Mouse (Mus musculus): ENCODE data around the gene Gpx7. TPM values are rescaled to one million over a fixed set of nuclear protein-coding genes. Genes with fewer than 3 reads are reported as not detected.
"Not testable (repeated sequence)": the region's sequence is repeated elsewhere in the genome, so short reads cannot be mapped to it uniquely, and the experiment has no call there.

Gpx7 gene
- polyA plus RNA-seq, 1 experiment, result 2.7 TPM

DNA sequence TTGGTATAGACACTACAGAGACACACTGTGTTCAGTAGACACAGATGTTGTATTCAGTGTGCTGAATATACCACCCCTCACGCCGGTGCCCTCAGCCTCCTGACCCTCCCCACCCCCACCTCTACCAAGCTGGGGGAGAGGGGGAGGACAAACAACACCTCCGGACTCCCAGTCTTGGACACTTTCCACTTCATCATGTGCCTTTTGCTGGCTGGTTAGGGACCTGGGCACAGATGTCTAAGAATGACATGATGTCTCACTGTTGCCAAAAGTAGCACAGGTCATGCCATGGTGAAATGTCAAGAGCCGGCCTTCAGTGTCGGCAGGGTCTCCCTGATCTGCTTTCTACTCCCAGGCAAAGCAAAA lies 42.7 kb downstream of the Gpx7 start:
- TF ChIP-seq POLR2A (IDR thresholded peaks at IDR 0.05; ENCODE audit: low read depth, low read length), result no peak
- no peak for TF ChIP-seq CTCF (IDR thresholded peaks at IDR 0.05; ENCODE audit: extremely low read depth, insufficient read depth, insufficient read length, insufficient replicate concordance)
- H3K27ac ChIP-seq (ENCODE audit: insufficient read depth, low read length), result no peak overlapping the region
- 89% methylated on average over 5 of the region's 5 CpGs for WGBS

DNA sequence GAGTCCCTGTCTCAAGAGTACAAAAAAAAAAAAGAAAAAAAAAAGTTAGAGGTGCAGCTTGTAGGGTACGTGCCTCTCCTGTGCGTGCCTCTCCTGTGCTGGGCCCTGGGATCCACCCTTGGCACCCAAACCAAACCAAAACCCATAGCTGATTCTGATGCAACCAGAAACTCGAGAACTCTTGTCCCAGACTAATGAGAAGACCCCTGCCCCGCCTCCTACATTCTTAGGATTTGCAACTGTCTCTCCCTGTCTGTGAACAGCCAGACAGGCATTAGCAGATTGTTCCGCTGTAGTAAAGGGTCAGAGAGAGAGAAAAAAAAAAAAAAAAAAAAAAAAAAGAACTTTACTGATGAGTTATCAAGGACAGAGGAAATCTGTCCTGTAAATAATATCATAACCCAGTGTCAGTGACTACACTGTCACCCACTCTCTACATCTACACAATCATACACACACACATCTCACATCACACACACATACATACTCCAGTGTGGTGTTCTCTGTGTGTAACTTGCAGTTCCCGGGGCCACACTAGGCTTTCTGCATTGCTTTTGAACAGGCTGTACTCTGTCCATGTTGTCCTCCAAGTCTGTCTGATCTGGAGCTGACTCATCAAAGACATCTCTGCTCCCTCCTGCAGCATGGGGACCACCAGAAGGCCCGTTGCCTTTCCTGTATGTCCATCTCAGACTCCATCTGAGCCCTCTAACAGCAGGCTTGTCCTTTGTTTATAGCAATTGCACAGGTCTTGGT lies 43.2 kb downstream of the Gpx7 start:
- no peak for TF ChIP-seq POLR2A (IDR thresholded peaks at IDR 0.05; ENCODE audit: low read depth, low read length)
- TF ChIP-seq CTCF (IDR thresholded peaks at IDR 0.05; ENCODE audit: extremely low read depth, insufficient read depth, insufficient read length, insufficient replicate concordance), result no peak
- 83% methylated on average over 7 of the region's 7 CpGs for WGBS
- 0 out of 2 replicates have a peak, but pooled peaks cover 2% of the 10 kb centered on the region for H3K4me1 ChIP-seq (ENCODE audit: control insufficient read depth, insufficient read depth, insufficient read length)
- DNase-seq (ENCODE audit: low read depth in 1 of 2, low spot score in 2 of 2), result no peak
- no peak overlapping the region for H3K4me3 ChIP-seq (ENCODE audit: extremely low read depth, insufficient read depth, insufficient read length)
- no peak overlapping the region for H3K27ac ChIP-seq (ENCODE audit: insufficient read depth, low read length)
- H3K27me3 ChIP-seq (ENCODE audit: control insufficient read depth, insufficient read depth, low read length), result no peaks in the 10 kb centered on the region
- no peaks in the 10 kb centered on the region for H3K36me3 ChIP-seq (ENCODE audit: control insufficient read depth, insufficient read depth, low read length)

More for the DNA sequence above, 42.7 kb downstream of the Gpx7 start:
- Histone ChIP-seq H3K4me1 (ENCODE audit: control insufficient read depth, insufficient read depth, insufficient read length) (0 out of 2 replicates have a peak, but pooled peaks cover 2% of the 10 kb centered on the region), H3K36me3 (ENCODE audit: control insufficient read depth, insufficient read depth, low read length) (no peaks in the 10 kb centered on the region), H3K27me3 (ENCODE audit: control insufficient read depth, insufficient read depth, low read length) (no peaks in the 10 kb centered on the region), H3K4me3 (ENCODE audit: extremely low read depth, insufficient read depth, insufficient read length) (no peak overlapping the region)
- DNase-seq (ENCODE audit: low read depth in 1 of 2, low spot score in 2 of 2), result no peak

DNA sequence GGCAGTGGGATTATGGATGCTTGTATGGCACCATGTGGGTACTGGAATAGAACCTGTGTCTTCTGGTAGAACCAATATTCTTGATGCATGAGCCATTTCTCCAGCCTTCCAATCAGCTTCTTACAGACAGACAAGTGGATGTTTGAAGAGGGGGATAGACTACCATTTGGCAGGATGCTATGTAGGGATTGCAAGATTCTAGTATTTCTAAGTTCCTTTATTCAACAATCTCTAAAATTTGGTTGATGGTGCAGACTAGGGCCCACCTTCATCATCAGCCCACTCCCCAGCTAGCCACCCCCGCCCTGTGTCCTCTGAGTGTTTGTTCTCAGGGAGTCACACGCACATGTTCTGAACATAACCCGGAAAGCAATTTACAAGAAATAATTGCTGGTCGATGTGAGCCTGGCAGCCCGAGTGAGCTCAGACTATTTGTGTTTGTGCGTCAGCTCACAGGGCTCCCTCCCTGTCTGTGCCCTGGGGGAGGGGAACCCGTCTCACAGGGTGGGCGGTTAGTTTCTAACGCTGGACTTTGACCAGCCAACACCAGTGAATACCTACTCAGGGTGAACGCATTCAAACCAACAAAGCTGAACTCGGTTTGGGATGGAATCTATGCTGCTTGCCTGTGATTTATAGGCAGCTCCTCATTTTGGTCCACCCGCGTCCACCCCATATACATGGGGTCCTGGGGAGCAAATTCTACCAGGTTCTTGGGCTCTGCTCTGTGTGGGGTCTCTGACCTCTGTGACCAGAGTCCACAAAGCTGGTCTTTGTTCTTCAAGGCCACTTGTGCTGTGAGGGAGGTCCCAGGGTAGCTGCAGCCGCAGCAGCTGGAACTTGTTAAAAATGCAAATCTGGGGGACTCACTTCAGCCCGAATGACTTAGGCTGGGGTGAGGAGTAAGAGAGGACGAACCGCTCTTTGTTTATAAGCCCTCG lies 44.2 kb downstream of the Gpx7 start:
- no peaks in the 10 kb centered on the region for H3K27me3 ChIP-seq (ENCODE audit: control insufficient read depth, insufficient read depth, low read length)
- H3K4me1 ChIP-seq (ENCODE audit: control insufficient read depth, insufficient read depth, insufficient read length), result 0 out of 2 replicates have a peak, but pooled peaks cover 2% of the 10 kb centered on the region
- no peak for TF ChIP-seq POLR2A (IDR thresholded peaks at IDR 0.05; ENCODE audit: low read depth, low read length)
- TF ChIP-seq CTCF (IDR thresholded peaks at IDR 0.05; ENCODE audit: extremely low read depth, insufficient read depth, insufficient read length, insufficient replicate concordance), result no peak
- H3K4me3 ChIP-seq (ENCODE audit: extremely low read depth, insufficient read depth, insufficient read length), result no peak overlapping the region
- 73% methylated on average over 18 of the region's 18 CpGs for WGBS
- no peak overlapping the region for H3K27ac ChIP-seq (ENCODE audit: insufficient read depth, low read length)
- DNase-seq (ENCODE audit: low read depth in 1 of 2, low spot score in 2 of 2), result no peak
- H3K36me3 ChIP-seq (ENCODE audit: control insufficient read depth, insufficient read depth, low read length), result no peaks in the 10 kb centered on the region

DNA sequence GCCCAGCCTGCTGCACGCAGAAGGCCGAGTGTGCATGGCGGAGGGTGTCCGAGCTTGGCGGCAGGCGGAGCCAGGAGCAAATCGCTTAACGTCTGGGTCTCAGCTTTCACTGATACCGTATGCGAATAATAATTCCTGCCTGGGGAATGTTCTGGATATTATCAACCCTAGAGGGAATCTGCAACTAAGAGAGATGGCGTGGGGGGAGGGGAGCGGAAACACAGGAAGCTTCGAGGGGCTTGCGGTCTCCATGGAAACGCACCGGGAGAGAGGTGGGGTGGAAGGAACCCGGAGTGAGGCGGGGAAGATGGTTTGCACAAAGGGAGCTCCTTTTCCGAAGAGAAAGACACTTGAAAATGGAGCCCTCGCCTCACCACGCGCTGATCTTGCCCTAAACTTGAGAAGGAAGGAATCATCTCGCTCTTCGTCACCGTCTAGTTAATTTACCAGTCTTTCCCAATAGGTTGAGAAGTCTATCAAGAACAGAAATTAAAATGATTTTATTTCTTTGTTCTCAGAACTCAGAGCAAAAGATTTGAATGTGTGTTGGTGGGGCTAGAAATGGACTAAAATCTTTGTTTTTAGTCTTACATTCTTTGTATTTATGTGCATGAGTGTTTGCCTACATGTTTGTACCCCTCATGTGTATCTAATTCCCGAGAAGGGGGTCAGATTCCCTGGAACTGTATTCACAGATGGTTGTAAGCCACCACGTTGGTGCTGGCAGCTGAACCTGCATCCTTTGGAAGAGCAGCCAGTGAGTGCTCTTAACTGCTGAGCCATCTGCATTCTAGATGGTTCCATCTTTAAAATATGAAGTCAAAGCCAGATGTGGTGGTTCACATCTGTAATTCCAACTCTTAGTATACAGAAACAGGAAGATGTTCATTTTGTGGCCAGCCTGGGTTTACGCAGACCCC lies 46.4 kb downstream of the Gpx7 start:
- no peak for DNase-seq (ENCODE audit: low read depth in 1 of 2, low spot score in 2 of 2)
- H3K4me1 ChIP-seq (ENCODE audit: control insufficient read depth, insufficient read depth, insufficient read length), result 0 out of 2 replicates have a peak, but pooled peaks cover 2% of the 10 kb centered on the region
- no peak overlapping the region for H3K4me3 ChIP-seq (ENCODE audit: extremely low read depth, insufficient read depth, insufficient read length)
- no peaks in the 10 kb centered on the region for H3K27me3 ChIP-seq (ENCODE audit: control insufficient read depth, insufficient read depth, low read length)
- TF ChIP-seq POLR2A (IDR thresholded peaks at IDR 0.05; ENCODE audit: low read depth, low read length), result no peak
- no peak for TF ChIP-seq CTCF (IDR thresholded peaks at IDR 0.05; ENCODE audit: extremely low read depth, insufficient read depth, insufficient read length, insufficient replicate concordance)
- H3K36me3 ChIP-seq (ENCODE audit: control insufficient read depth, insufficient read depth, low read length), result no peaks in the 10 kb centered on the region
- H3K27ac ChIP-seq (ENCODE audit: insufficient read depth, low read length), result no peak overlapping the region
- 23% methylated on average over 28 of the region's 28 CpGs for WGBS

DNA sequence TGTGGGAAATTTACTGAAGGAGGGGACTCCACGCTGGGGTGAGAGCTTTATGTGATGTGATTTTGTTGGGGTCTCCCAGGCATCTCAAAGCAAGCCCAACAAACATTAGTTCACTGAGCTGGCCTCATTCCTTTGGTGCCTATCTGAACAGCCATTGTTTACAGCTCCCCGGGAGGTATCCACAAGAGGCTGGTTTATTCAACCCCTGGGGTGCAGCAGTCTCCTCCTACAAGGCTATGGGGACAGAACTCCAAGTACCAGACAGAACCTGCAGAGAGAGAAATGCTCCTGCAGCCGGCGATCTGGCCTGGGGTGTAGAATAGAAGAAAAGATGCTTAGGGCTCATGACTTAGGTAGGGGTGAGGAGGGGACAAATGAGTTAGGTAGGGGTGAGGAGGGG lies 48.3 kb downstream of the Gpx7 start:
- 96% methylated on average over 4 of the region's 4 CpGs for WGBS
- no peaks in the 10 kb centered on the region for H3K36me3 ChIP-seq (ENCODE audit: control insufficient read depth, insufficient read depth, low read length)
- no peak for DNase-seq (ENCODE audit: low read depth in 1 of 2, low spot score in 2 of 2)
- H3K27me3 ChIP-seq (ENCODE audit: control insufficient read depth, insufficient read depth, low read length), result no peaks in the 10 kb centered on the region
- no peak overlapping the region for H3K27ac ChIP-seq (ENCODE audit: insufficient read depth, low read length)
- 0 out of 2 replicates have a peak, but pooled peaks cover 2% of the 10 kb centered on the region for H3K4me1 ChIP-seq (ENCODE audit: control insufficient read depth, insufficient read depth, insufficient read length)
- TF ChIP-seq POLR2A (IDR thresholded peaks at IDR 0.05; ENCODE audit: low read depth, low read length) (no peak), CTCF (IDR thresholded peaks at IDR 0.05; ENCODE audit: extremely low read depth, insufficient read depth, insufficient read length, insufficient replicate concordance) (no peak)
- H3K4me3 ChIP-seq (ENCODE audit: extremely low read depth, insufficient read depth, insufficient read length), result no peak overlapping the region

DNA sequence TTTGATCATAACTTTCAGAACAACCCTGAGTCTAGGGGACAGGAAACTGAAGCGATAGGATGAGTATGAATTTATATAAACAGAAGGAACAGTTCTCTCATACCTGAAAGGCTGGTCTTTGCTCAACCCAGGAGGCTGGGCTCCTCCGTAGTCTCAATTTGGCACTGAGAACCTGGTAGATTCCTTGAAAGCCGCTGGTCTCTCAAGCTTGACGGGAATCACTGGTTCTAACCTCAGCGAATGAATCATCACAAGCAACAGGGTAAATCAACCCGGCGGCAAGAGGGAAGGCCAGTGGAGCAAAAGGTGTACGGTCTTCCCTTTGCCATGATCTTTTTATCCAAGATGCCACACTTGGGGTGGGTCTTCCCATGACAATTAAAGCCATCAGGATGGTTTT lies 49.3 kb downstream of the Gpx7 start:
- TF ChIP-seq POLR2A (IDR thresholded peaks at IDR 0.05; ENCODE audit: low read depth, low read length) (no peak), CTCF (IDR thresholded peaks at IDR 0.05; ENCODE audit: extremely low read depth, insufficient read depth, insufficient read length, insufficient replicate concordance) (no peak)
- Histone ChIP-seq H3K27ac (ENCODE audit: insufficient read depth, low read length) (no peak overlapping the region), H3K4me3 (ENCODE audit: extremely low read depth, insufficient read depth, insufficient read length) (no peak overlapping the region), H3K36me3 (ENCODE audit: control insufficient read depth, insufficient read depth, low read length) (no peaks in the 10 kb centered on the region), H3K27me3 (ENCODE audit: control insufficient read depth, insufficient read depth, low read length) (no peaks in the 10 kb centered on the region), H3K4me1 (ENCODE audit: control insufficient read depth, insufficient read depth, insufficient read length) (0 out of 2 replicates have a peak, but pooled peaks cover 2% of the 10 kb centered on the region)
- no peak for DNase-seq (ENCODE audit: low read depth in 1 of 2, low spot score in 2 of 2)
- WGBS, result 94% methylated on average over 8 of the region's 8 CpGs

DNA sequence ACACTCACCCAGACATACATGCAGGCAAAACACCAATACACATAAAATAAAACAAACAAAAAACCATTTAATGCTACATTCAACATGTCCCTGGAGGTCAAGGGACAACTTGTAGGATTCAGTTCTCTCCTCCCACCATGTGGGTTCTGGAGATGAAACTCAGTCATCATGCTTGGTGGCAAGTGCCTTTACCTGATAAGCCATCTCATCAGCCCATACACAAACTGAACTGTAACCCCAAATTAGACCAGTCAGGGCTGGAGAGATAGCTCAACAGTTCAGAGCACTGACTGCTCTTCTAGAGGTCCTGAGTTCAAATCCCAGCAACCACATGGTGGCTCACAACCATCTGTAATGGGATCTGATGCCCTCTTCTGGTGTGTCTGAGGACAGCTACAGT lies 53.2 kb downstream of the Gpx7 start:
- H3K27me3 ChIP-seq (ENCODE audit: control insufficient read depth, insufficient read depth, low read length); DNase-seq (ENCODE audit: low read depth in 1 of 2, low spot score in 2 of 2); H3K4me1 ChIP-seq (ENCODE audit: control insufficient read depth, insufficient read depth, insufficient read length); H3K4me3 ChIP-seq (ENCODE audit: extremely low read depth, insufficient read depth, insufficient read length); H3K27ac ChIP-seq (ENCODE audit: insufficient read depth, low read length); H3K36me3 ChIP-seq (ENCODE audit: control insufficient read depth, insufficient read depth, low read length): not testable (repeated sequence)

Data from spleen, adult 2 months (tissue).